Mouse (Mus musculus) lung, postnatal 25 days (tissue): ENCODE data around the gene Hsdl2.
A peak's percentile ranks its signal among the peaks of the same experiment; 100 is the strongest.
"Not testable (repeated sequence)": the region's sequence is repeated elsewhere in the genome, so short reads cannot be mapped to it uniquely, and the experiment has no call there.

ENCODE experiments used
- DNase-seq: peaks from one replicate; pipeline ENCODE4 v3.0.0; 2022; ENCODE audit warnings: low spot score

Gene Hsdl2

GRCm38 (mm10) chr4:59565571-59566188 lies 15.7 kb upstream of the Hsdl2 start:
- no peak for DNase-seq

GRCm38 (mm10) chr4:59567576-59568260 lies 13.6 kb upstream of the Hsdl2 start:
- DNase-seq = no peak

- peak; percentile 80 for DNase-seq
Observed at GRCm38 (mm10) chr4:59569538-59569937, 11.8 kb upstream of the Hsdl2 start.

- DNase-seq = not testable (repeated sequence)
Observed at GRCm38 (mm10) chr4:59570519-59570918, 10.8 kb upstream of the Hsdl2 start.

- no peak for DNase-seq
Observed at GRCm38 (mm10) chr4:59572521-59573118, 8.7 kb upstream of the Hsdl2 start.

- DNase-seq = no peak
Observed at GRCm38 (mm10) chr4:59575184-59575958, 6.0 kb upstream of the Hsdl2 start.

GRCm38 (mm10) chr4:59580495-59581281 lies 675 bp upstream of the Hsdl2 start:
- DNase-seq = no peak

- no peak for DNase-seq
Observed at GRCm38 (mm10) chr4:59582186-59582585, 823 bp downstream of the Hsdl2 start.

- peak; percentile 19 for DNase-seq
Observed at GRCm38 (mm10) chr4:59585097-59585496, 3.7 kb downstream of the Hsdl2 start.

- DNase-seq = no peak
Observed at GRCm38 (mm10) chr4:59587215-59587871, 6.0 kb downstream of the Hsdl2 start.

- DNase-seq = no peak
Observed at GRCm38 (mm10) chr4:59587872-59588226, 6.5 kb downstream of the Hsdl2 start.

GRCm38 (mm10) chr4:59594614-59595013 lies 13.3 kb downstream of the Hsdl2 start:
- DNase-seq = no peak

GRCm38 (mm10) chr4:59596556-59596955 lies 15.2 kb downstream of the Hsdl2 start:
- no peak for DNase-seq

- DNase-seq = no peak
Observed at GRCm38 (mm10) chr4:59602704-59603103, 21.3 kb downstream of the Hsdl2 start.

- no peak for DNase-seq
Observed at GRCm38 (mm10) chr4:59604892-59605291, 23.5 kb downstream of the Hsdl2 start.

GRCm38 (mm10) chr4:59605501-59605900 lies 24.1 kb downstream of the Hsdl2 start:
- DNase-seq = no peak

GRCm38 (mm10) chr4:59610411-59610810 lies 29.0 kb downstream of the Hsdl2 start:
- no peak for DNase-seq

GRCm38 (mm10) chr4:59614986-59615385 lies 33.6 kb downstream of the Hsdl2 start:
- DNase-seq = peak; percentile 61

GRCm38 (mm10) chr4:59619611-59620245 lies 38.4 kb downstream of the Hsdl2 start:
- DNase-seq = no peak

- DNase-seq = no peak
Observed at GRCm38 (mm10) chr4:59625676-59625997, 44.3 kb downstream of the Hsdl2 start.
